Mouse (Mus musculus): ENCODE measurements at regions not wholly inside any gene's neighbourhood (a gene's known extent, or its start where the extent isn't known, plus 50 kb on each side); places are given as distances from the start of the nearest gene placed in this dataset.

- Histone ChIP-seq H3K36me3 (ENCODE audit: poor library complexity, severe bottlenecking) (no peaks in the 10 kb centered on the region), H3K27ac (no peak overlapping the region), H3K27me3 (no peaks in the 10 kb centered on the region), H3K9ac (no peak overlapping the region), H3K9me3 (replicated peaks) (no peaks in the 10 kb centered on the region), H3K4me2 (no peak overlapping the region), H3K4me3 (no peak overlapping the region), H3K4me1 (no peaks in the 10 kb centered on the region)
- ATAC-seq, result no peak
- 64% methylated on average over 6 of the region's 6 CpGs for WGBS
Observed at GRCm38 (mm10) chr8:55754189-55754588, 152.6 kb downstream of the Adam29 start.

- ATAC-seq, result peak; percentile 70
- WGBS, result 69% methylated on average over 5 of the region's 5 CpGs
- no peaks in the 10 kb centered on the region for H3K4me1 ChIP-seq
Observed at GRCm38 (mm10) chr8:55724303-55725279, 182.2 kb downstream of the Adam29 start.

GRCm38 (mm10) chr8:55691791-55692190, 215.0 kb downstream of the Adam29 start:
- Histone ChIP-seq H3K36me3 (ENCODE audit: poor library complexity, severe bottlenecking) (no peaks in the 10 kb centered on the region), H3K9me3 (replicated peaks) (no peaks in the 10 kb centered on the region), H3K4me1 (no peaks in the 10 kb centered on the region), H3K27ac (no peak overlapping the region), H3K4me3 (no peak overlapping the region), H3K9ac (no peak overlapping the region), H3K4me2 (no peak overlapping the region), H3K27me3 (no peaks in the 10 kb centered on the region)
- ATAC-seq, result no peak
- WGBS, result 65% methylated on average over 2 of the region's 2 CpGs

More at GRCm38 (mm10) chr8:55724303-55725279, 182.2 kb downstream of the Adam29 start:
- Histone ChIP-seq H3K4me3 (no peak overlapping the region), H3K36me3 (ENCODE audit: poor library complexity, severe bottlenecking) (no peaks in the 10 kb centered on the region), H3K9me3 (replicated peaks) (no peaks in the 10 kb centered on the region), H3K4me2 (no peak overlapping the region), H3K27ac (peak overlapping the region; percentile 40), H3K9ac (no peak overlapping the region), H3K27me3 (no peaks in the 10 kb centered on the region)

GRCm38 (mm10) chr8:55680436-55680835, 226.3 kb downstream of the Adam29 start:
- Histone ChIP-seq H3K4me3 (no peak overlapping the region), H3K4me1 (no peaks in the 10 kb centered on the region), H3K27me3 (no peaks in the 10 kb centered on the region), H3K9ac (no peak overlapping the region), H3K36me3 (ENCODE audit: poor library complexity, severe bottlenecking) (no peaks in the 10 kb centered on the region), H3K4me2 (no peak overlapping the region), H3K27ac (no peak overlapping the region), H3K9me3 (replicated peaks) (no peaks in the 10 kb centered on the region)
- no peak for ATAC-seq
- 85% methylated on average over 1 of the region's 1 CpGs for WGBS

GRCm38 (mm10) chr8:55638716-55639115, 268.0 kb downstream of the Adam29 start:
- no peak for ATAC-seq
- Histone ChIP-seq H3K4me1 (no peaks in the 10 kb centered on the region), H3K27ac (no peak overlapping the region), H3K36me3 (ENCODE audit: poor library complexity, severe bottlenecking) (no peaks in the 10 kb centered on the region), H3K9me3 (replicated peaks) (no peaks in the 10 kb centered on the region), H3K4me2 (no peak overlapping the region), H3K9ac (no peak overlapping the region), H3K4me3 (no peak overlapping the region), H3K27me3 (no peaks in the 10 kb centered on the region)
- 82% methylated on average over 2 of the region's 2 CpGs for WGBS

GRCm38 (mm10) chr8:55622399-55622798, 284.3 kb downstream of the Adam29 start:
- no peaks in the 10 kb centered on the region for H3K27me3 ChIP-seq
- H3K4me1 ChIP-seq, result no peaks in the 10 kb centered on the region
- no peak overlapping the region for H3K4me2 ChIP-seq
- H3K36me3 ChIP-seq (ENCODE audit: poor library complexity, severe bottlenecking), result no peaks in the 10 kb centered on the region
- 83% methylated on average over 2 of the region's 2 CpGs for WGBS
- ATAC-seq, result no peak
- H3K9me3 ChIP-seq (replicated peaks), result no peaks in the 10 kb centered on the region
- no peak overlapping the region for H3K4me3 ChIP-seq
- H3K27ac ChIP-seq, result no peak overlapping the region
- H3K9ac ChIP-seq, result no peak overlapping the region

Data from forebrain, embryonic 13.5 days (tissue).